Mouse (Mus musculus) right cerebral cortex, postnatal 36 days (tissue): Measurements from ENCODE around the gene Zfp786.

Experiments
- DNase-seq, 2 experiments: peaks; one replicate each; pipeline ENCODE4 v3.0.0; 2022; ENCODE audit warnings: low spot score in 2 of 2, mixed read lengths in 1 of 2

Gene Zfp786

DNA sequence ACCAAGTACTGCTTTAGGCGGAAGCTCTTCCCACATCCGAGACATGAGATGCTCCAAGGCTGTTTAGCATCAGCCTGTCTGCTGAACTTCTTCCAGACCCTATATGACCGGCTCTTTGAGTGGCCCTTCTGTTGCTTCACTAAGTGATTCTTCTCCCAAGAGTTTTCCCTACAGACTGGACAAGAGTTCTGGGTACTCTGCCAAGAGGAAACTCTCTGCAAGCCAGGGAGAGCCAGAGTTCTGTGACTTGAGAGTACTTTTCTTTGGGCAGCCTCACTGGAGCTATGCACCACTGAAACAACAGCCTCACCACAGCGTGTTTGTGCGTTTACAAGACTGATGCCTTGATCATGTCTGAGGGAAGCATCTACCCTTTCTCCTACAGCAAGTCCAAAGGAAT lies 9.4 kb downstream of the Zfp786 start:
- no peak for DNase-seq

DNA sequence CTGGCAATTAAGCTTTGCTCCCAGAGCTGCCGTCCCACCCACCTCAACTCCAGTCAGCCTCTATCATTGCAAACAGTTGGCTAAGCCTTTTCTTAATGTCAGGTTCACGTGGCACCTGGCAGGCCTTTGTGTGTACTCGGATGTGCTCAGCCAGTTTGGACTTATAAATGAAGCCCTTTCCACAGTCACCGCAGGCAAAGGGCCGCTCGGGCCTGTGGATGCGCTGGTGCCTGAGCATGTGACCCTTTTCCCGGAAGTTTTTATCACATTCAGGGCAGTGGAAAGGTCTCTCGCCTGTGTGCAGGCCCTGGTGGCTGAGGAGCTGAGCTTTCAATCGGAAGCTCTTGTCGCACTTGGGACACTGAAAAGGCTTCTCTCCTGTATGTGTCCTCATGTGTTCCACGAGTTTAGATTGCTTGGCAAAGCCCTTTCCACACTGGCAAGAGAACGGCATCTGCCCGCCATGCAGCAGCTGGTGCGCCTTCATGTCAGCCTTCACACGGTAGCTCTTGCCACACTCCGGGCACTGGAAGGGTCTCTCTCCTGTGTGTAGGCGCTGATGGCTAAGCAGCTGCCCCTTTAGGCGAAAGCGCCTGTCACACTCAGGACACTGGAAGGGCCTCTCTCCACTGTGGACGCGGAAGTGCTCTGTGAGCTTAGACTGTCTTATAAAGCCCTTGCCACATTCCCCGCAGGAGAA lies 10.9 kb downstream of the Zfp786 start:
- no peak for DNase-seq

DNA sequence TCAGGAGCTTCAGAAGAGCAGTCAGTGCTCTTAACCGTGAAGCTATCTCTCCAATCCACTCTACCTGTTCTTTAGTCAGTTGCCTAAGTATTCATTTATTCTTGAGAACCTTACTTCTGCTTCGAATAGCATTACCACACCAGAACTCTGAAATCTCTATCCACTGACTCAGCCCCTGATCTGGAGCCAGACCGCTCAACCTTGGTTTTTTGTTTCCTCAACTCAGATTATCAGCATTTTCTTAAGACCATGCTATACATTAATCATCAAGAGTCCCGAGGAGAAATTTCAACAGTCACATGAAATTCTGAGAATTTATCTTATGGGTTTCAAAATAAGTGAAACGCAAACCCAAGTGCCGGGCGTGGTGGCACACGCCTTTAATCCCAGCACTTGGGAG lies 11.9 kb downstream of the Zfp786 start:
- no peak for DNase-seq

DNA sequence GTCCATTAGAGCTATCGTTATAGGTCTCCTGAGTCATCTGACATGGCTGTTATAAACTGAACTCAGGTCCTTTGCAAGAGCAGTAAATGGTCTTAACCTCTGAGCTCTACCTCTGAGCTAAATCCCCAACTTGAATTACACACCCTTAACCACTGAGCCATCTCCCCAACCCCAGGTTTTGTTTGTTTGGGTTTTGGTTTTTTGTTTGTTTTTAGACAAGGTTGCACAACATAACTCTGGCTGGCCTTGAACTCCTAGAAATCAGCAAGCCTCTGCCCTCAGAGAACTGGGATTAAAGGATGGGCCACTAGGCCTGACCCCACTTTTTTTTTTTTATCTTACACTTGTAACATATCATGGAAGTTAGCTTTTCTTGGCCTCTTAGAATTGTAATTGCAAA lies 14.5 kb downstream of the Zfp786 start:
- DNase-seq, result no peak

DNA sequence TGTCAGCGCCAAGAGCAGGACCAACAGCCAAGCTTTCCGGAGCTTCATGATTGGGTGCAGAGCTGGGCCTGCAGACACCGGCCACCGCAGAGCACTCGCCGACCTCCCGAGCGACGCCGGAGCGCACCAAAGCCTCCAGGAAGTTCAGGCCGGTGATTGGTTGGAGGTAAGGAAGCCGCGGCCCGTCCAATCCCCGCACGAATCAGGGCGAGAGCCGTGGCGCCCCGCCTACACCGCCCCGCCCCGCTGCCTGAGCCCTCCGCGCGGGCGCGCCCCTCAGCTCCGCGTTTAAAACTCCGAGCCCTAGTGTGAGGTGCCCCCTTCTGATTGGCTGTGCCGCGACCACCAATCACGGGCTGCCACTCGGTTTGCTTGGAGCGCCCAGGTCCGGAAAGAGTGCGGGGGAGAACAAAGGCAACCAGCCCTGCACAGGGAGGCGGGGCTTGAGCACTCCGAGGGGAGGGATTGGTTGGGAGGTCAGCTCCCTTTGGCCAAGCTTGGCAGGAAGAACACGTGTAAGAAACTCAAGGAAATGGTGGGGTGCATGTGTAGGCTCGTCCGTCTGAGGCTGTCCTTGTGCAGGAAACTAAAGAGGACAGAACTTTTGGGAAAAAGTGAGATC lies 17.3 kb downstream of the Zfp786 start, which contains the start of gene Pdia4:
TSS of gene Pdia4 (minus strand) at position 174 of the 622 bp plus-strand sequence.
- DNase-seq, result peak; percentile 98

DNA sequence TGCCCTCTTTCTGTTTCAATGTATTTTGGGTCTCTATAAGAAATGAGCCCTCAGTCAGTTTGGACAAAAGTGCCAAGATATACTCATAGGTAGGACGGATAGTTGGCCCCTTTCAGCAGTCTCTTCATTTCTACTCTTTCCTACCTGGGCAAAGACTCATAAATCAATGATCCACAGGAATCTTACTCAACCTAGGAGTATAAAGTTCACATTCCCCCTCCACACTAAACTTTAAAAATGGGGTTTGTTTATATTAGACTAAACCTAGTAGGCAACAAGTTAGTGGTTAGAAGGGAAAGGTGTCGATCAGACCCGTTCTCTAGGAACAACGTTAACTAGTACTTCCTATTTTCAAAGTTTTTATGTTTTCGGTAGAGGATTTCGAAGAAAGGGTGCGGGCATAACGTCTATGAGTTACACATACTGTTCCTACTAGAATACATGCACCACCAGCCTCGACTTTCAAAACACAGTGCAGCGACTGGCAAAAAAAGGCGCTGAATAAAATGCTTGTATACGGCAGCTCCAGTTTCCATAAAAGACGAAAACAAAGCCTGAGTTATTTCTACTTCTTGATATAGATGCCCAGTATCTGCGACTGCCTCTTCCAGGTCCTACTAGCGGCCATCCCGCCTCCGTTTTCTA lies 18.3 kb downstream of the Zfp786 start:
- DNase-seq, result no peak

DNA sequence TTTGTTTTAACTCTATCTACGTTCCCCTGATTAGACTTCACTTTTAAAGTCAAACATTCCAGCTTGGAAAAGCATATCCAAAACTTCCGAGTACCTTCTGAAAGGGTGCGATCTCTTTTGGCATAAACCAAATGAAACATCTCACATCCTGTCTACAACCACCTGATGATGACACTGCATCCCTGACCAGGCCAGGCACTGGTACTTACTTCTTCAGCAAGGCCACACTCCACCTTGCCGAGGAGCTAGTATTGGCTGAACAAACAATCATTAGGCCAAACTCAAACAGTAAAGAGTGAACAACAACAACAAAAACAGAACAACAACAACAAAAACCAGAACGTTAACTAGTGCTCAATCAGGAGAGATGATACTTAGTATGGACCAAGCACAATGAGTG lies 19.3 kb downstream of the Zfp786 start:
- no peak for DNase-seq

DNA sequence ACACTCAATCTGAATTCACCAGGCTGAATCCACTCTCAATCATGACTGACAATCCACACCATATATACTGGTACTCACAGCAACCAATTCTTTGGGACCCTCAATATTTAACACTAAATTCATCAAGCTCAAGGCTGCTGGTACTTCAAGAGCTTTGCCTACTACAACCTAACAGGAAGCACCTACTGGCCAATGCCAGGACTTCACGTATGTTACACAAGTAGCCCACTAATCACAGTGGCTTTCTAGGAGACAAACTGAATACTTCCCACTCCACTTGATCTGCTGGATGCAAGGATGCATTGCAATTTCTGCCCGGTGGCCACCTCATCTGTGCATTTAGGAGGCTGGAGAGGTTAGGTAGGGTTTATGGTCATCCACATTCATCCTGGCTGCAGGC lies 20.5 kb downstream of the Zfp786 start:
- no peak for DNase-seq

DNA sequence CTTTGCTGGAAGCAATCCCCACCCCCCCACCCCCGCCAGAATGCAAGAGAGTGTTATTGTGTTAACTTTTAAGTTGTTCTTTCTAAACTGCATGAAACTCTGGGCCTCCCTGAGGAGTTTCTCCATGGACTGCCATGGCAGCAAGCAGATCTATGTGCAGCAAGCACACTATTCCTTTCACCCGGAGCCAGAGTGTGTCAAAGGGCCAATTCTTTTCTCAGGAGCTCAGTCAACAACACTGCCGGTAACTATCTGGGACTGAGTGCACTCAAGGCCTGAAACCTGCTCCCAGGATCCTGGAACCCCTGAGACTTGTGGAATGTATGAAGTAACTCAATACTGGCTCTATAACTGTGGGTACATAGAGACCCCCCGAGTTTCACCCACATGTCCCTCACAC lies 21.6 kb downstream of the Zfp786 start:
- no peak for DNase-seq

DNA sequence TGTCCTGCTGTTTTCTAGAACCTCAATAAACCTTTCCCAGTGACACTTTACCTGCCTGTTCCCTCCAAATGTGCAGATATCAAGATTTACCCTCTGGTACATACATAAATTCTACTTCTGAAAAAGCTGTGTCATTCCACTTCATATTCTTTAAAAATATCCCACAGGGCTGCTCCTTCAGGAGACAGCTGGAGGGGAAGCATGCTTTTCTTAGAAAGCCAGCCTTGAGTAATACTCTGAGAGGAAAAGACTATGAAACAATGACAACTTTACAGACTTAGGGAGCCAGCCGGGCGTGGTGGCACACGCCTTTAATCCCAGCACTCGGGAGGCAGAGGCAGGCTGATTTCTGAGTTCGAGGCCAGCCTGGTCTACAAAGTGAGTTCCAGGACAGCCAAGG lies 22.1 kb downstream of the Zfp786 start:
- no peak for DNase-seq

DNA sequence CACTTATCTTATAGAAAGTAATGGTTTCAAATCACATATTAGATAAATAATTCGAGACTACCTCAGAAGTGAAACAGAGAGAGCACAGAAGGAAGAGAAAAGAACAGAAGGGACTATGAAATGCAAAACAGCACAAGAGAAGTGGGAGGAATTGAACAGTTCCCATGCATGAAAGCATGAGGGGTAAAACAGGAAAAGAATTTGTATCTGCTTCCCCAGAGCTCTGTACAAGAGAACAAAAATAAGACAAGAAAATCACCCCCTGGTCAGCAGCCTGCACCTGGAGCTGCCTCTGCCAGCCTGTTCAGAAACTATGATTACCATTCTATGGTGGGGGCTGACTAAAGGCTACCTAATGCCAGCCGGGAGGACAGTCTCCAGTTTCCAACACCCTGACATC lies 23.2 kb downstream of the Zfp786 start:
- no peak for DNase-seq

DNA sequence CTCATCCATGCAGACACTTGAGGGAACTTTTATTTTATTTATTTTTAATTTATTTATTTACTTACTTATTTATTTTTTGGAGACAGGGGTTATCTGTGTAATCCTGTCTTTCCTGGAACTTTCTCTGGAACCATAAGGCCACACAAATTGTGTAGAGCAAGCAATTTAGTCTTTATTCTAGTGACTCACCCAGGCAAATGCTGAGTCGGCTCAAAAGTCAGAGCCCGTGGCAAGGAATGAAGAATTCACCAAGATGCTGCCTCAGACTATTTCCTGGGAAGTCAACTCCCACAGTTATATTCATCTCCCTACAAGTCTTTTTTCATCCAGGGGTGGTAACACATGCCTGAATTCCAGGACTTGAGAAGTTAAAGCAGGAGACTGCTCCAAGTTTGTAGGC lies 25.1 kb downstream of the Zfp786 start:
- no peak for DNase-seq

DNA sequence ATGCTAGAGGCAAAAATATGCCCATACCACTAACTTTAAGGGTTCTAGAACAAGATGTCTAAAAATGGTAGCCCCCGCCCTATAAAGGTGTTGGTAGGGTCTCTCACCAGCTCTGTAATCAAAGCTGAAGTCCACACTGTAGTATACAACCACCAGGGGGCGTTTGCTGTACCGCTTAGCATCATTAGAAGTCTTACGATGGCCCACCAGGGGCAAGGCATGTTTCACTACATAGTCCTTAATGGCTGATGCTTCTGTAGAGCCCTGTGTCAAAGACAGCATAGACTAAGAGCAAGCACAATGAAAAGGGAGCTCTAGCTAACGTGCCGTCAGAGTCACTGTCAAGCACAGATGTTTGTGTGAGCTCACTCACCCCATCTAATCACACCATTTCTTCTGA lies 31.6 kb downstream of the Zfp786 start:
- no peak for DNase-seq

DNA sequence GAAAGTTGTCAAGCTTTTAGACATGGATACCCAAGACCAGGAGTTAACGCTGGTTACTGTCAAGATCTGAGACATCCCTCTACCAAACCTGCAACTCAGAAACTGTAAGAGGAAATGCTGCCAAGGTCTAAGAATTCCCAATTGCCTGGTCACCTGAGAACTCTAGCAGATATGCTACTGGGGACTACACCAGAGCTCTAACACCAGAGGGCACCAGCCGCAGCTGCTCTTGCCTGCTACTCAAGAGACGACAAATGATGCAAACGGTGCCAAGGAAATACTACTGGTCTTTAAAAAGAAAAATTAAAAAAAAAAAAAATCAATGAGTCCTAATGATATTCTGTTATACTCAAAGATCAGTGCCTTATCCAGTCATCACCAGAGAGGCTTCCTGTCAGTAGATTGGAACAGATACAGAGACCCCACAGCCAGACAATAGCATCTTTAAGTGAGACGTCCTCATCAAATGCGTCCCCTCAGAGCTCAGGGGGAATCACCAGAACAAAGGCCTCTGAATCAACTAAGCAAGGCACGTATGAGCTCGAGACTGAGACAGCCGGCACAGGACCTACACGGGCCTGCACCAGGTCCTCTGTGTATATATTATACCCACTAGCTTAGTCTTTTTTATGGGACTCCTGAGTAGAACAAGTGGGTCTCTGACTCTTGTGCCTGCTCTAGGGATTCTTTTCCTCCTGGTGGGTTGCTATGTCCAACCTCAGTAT lies 36.4 kb downstream of the Zfp786 start:
- peak in 1 of 2 experiments; percentile 29 for DNase-seq

DNA sequence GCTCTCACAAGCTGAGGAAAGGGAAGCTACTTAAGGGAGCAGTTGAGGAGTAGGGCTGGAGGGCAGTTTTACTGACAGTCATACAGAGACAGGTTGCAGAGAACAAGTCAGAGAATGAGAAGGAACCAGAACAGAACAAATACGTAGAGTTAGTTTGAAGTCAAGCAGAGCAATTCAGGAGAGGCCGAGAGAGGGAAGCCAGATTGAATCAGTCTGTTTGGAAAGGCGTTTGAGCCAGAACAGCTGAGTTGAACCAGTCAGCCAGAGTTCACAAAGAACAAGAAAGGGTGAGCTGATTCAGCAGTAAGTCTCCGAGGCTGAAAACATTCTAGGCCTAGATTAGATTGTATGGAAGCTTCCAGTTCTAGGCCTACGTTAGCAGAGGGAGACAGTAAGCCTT lies 37.4 kb downstream of the Zfp786 start:
- no peak for DNase-seq

DNA sequence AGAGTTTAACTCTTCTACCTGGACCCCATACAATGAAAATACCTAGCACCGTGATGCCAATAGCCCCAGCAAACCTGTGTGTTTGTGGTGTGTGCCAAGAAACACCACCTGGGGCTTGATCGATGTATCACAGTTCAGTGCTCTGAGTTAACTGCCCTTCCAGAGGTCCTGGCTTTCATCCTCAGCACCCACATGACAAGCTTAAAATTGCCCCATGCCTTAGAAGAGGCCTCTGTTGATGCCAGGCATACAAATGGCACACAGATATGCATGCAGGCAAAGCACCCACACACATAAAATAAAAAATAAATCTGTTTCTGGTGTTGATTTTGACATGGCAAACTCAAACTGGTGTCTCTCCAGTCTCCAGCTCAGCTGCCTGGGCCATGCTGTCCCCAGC lies 38.1 kb downstream of the Zfp786 start:
- no peak for DNase-seq

DNA sequence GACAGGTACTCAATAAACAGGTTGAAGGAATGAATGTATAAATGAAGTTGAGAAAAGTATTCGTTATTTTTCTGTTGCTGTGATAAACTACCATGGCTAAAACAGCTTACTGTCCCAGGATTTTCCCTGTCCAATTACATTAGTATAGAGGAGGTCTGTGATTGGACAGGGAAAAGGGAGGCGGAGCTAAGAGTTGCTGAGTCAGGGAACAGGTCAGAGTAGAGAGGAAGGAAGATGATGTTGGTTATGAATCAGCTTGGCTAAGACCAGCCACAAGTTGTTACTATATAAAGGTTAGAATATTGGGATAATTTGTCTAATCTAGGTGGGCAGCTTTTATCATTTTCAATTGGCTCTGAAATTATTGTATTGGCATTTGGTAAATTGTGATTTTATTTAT lies 39.9 kb downstream of the Zfp786 start:
- DNase-seq, result no peak

DNA sequence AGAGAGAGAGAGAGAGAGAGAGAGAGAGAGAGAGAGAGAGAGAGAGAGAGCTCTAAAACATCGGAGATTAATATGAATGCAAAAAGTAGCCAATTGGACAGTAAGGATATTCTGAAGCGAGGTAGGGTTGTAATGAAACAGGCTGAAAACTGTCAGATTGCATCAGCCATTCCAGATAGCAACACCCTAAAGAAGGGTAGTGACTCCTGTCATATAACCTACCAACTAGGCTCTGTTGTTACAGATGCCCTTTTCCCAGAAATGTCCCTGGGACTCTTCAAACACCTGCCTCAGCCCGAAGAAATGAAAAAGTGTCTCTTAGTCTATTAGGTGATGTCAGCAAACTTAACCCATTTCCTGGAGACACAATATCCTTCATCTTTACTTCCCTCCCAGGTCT lies 41.8 kb downstream of the Zfp786 start:
- no peak for DNase-seq

DNA sequence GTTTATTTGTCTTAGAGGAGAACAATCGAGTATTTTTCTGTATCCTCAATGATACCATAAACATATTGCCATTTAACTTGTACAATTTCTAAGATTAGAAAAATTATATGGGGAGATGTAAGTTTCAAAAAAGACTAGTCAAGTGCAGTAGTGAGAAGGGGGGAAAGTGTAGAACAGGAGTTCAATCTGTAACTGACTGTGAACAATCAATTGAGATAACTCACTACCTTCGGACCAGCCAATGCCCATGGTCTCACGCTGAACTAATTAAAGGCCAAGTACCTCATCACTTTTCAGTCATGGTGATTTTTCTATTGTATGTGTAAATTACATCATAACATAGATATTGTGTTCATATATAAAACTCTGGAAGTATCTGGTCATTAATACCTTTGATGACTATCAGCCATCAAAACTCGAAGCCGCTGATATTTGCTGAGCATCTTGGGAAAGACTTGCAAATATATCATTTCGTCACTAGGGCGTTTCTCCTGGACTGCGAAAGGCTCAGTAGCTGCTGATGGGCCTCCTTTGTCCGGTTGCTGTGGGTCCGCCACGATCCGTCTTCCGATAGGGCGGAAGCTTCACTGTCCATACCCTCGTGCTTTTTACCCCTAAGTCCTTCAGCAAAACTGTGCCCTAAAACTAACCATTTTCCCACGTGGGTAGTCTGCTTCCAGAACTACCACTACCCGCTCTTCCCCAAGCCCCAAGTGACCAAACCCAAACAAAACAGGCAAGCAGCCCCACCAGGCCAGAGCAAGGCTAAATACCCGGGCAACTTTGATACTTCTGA lies 42.5 kb downstream of the Zfp786 start:
- DNase-seq, result peak; percentile 74 to 78

DNA sequence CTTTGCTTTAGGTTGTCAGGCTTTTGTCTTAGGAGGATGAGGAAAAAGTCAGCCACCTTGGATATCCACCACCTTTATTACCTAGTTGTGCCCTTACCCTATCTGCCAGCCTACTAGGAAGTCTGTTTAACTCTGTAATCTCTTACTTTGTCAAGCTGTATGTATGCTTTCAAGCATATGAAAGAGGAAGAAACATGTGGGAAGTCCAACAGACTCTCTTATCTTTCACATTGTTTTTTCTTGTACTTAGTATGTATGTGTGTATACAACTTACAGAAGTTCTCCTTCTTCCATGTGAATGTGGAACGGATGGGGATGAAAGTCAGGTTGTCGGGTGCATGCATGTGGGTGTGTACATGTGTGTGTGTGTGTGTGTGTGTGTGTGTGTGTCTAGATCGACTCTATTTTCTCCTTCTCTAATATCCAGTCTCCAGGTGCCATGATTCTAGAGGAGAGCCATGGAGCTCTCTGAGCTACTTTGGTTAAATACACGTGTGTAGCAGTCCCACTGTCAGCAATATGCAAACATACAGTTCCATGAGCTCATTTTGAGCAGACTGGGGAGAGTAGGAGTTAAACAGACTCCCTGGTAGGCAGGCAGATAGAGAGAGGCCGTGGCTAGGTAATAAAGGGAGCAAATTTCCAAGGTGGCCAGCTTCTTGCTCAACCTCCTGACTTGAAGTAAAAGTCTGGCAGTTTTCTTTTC lies 45.8 kb downstream of the Zfp786 start:
- no peak for DNase-seq
